Mouse (Mus musculus) adrenal gland, postnatal 14 days (tissue): ENCODE results near the gene Hmcn2. TPM values are rescaled to one million over a fixed set of nuclear protein-coding genes. Genes with fewer than 3 reads are reported as not detected.

Experiments
- DNase-seq: peaks from one replicate; pipeline ENCODE4 v3.0.0; 2021; ENCODE audit warnings: mixed read lengths
- total RNA-seq: library from RNA; stranded (reverse); gene quantifications from 2 replicates; pipeline ENCODE4 v1.2.3, GENCODE M21; 2021

Hmcn2 gene
- total RNA-seq, 1 experiment from 2014 or later: 4.3 TPM

- peak; percentile 68 for DNase-seq
Measured at GRCm38 (mm10) chr2:31418021-31418420, 103.8 kb downstream of the Hmcn2 start.

DNA sequence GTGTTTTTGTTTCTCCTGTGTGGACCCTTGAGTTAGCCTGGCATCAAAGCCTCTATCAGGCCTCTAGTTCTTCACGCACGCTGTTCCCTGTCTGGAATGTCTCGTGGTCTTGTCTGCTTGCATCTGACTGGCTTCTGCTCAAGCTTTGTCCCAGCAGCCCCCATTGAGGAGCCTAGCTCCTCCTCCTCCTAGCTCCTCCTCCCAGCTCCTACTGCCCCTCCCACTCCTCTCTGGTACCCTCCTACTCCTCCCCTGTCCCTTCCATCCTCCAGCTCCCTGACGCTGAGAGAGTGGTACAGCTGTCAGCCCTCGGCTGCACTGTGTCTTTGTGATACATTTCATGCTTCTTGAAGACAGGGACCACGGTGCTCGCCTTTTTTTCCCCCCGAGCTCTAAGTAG lies 104.4 kb downstream of the Hmcn2 start:
- peak; percentile 17 for DNase-seq

DNA sequence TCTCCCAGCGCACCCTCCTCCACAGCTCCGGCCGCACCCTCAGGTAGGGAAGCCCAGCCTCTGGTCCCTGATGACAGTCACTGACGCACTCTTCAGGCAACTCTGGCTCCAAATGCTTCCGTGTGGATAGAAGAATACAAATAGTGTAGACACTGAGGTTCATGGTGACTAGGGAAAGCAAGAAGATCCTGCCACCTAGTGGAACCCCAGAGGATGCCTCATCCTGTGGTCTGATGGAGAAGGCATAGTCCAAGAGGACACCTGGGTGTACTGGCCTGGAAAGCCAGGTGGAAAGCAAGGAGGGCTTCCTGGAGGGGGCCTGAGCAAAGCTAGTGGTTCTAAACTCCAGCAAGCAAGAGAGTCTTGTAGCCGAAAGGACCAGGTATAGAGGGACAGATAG lies 106.7 kb downstream of the Hmcn2 start:
- no peak for DNase-seq

DNA sequence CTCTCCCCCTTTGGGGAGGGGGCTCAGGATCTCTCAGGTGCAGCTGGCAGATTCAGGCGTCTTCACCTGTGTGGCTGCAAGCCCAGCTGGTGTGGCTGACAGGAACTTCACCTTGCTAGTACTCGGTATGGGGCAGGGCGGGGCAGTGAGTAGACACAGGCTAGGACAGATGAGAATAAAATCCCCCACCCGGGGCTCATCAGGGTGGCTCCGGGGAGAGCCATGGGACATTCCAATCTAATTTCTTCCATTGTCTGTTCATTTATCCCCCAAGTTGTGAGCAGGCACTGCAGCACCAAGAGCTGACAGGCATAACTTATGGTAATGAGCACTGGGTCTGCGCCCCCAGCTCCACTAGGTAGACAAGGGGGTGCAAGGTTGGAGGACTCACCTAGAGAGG lies 108.4 kb downstream of the Hmcn2 start:
- DNase-seq: no peak

GRCm38 (mm10) chr2:31431477-31431876 lies 117.3 kb downstream of the Hmcn2 start:
- no peak for DNase-seq

DNA sequence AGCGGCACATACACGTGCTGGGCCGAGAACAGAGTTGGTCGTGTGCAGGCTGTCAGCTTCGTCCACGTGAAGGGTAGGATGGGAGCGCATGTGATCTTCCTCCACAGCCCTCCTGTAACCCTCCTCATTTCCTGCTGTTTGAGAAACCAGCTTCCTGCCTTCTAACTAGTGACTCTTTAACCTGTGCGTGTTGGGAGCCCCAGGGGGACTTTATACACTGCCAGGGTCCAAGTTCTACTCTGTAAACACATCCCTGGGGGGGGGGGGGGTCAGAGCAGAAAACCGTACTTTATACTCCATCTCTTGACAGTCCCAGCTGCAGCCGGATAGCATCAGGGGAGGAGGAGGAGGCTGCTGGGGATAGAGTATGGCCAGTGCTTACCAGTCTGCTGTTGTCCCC lies 120.5 kb downstream of the Hmcn2 start:
- DNase-seq: no peak

DNA sequence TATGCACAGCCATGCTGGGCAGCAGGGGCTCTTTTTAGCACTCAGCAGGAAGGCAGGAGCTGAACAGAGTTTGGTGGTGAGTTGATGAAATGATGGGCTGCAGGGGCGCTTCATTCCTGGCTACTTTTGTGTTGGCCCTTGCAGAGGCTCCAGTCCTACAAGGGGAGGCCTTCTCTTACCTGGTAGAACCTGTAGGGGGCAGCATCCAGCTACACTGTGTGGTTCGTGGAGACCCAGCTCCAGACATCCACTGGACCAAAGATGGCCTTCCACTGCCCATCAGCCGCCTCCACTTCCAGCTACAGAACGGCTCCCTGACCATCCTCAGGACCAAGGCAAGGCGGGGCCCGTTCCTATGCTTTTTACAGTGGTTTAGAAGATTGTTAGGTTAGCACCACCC lies 121.4 kb downstream of the Hmcn2 start:
- peak; percentile 76 for DNase-seq

GRCm38 (mm10) chr2:31437480-31438245 lies 123.4 kb downstream of the Hmcn2 start:
- no peak for DNase-seq

GRCm38 (mm10) chr2:31439576-31439975 lies 125.4 kb downstream of the Hmcn2 start:
- DNase-seq: no peak

GRCm38 (mm10) chr2:31442480-31443160 lies 128.4 kb downstream of the Hmcn2 start:
- DNase-seq: peak; percentile 55

DNA sequence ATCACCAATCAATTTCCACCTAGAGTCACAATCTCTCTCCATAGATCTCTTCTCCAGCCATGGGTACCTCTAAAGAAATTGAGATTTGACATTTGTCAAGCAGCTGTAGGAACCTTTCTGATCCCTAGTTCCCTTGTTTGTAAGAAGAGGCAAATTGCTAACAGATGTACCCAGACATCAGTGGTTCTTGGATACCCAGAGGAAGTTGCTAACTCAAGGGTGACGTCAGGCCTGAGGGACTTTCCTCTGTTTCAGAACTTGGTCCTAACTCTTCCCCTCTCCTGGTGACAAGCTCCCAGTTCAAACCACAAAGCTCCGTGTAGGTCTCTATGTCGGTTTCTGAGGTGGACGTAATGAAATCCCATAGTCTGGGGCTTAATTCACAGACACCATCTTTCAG lies 131.8 kb downstream of the Hmcn2 start:
- no peak for DNase-seq

- DNase-seq: no peak
Measured at GRCm38 (mm10) chr2:31446456-31446855, 132.2 kb downstream of the Hmcn2 start.

DNA sequence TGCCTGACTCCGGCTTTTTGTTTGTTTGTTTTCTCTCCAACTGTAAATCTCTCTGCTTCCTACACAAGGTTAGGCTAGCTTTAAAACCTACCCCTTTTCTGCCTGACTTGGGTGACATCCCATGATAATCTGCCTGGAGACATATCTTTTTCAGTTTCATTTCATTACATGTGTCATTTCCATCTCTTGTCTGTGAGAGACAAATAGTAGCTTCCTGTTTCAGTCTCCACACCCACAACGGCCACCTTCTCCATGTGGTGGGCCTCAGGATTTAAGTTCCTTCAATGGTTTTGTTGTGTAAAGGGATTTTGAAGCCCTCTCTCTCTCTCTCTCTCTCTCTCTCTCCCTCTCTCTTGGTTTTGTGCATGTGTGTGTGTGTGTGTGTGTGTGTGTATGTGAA lies 133.3 kb downstream of the Hmcn2 start:
- DNase-seq: no peak

GRCm38 (mm10) chr2:31448756-31449440 lies 134.7 kb downstream of the Hmcn2 start:
- DNase-seq: peak; percentile 61

GRCm38 (mm10) chr2:31449441-31449815 lies 135.2 kb downstream of the Hmcn2 start:
- DNase-seq: peak; percentile 78

GRCm38 (mm10) chr2:31449902-31450301 lies 135.7 kb downstream of the Hmcn2 start:
- no peak for DNase-seq

GRCm38 (mm10) chr2:31450661-31451060 lies 136.4 kb downstream of the Hmcn2 start:
- no peak for DNase-seq

DNA sequence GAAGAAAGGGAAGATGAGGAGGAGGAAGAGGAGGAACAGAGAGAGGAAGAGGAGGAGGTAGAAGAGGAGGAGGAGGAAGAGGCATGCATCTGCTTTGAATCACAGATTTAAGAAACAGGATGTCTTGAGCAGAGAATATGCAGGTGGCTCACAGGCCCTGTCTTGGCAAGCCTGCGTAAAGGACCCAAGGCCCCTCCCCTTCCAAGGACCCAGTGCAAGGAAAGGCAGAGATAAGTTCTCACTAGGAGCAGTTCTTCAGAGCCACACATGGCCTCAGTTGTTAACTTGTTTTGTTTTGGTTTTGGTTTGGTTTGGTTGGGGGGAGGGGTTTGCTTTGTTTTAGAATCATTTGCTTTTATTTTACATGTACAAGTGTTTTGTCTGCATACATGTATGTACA lies 137.3 kb downstream of the Hmcn2 start:
- no peak for DNase-seq

- DNase-seq: no peak
Measured at GRCm38 (mm10) chr2:31453011-31453410, 138.8 kb downstream of the Hmcn2 start.

DNA sequence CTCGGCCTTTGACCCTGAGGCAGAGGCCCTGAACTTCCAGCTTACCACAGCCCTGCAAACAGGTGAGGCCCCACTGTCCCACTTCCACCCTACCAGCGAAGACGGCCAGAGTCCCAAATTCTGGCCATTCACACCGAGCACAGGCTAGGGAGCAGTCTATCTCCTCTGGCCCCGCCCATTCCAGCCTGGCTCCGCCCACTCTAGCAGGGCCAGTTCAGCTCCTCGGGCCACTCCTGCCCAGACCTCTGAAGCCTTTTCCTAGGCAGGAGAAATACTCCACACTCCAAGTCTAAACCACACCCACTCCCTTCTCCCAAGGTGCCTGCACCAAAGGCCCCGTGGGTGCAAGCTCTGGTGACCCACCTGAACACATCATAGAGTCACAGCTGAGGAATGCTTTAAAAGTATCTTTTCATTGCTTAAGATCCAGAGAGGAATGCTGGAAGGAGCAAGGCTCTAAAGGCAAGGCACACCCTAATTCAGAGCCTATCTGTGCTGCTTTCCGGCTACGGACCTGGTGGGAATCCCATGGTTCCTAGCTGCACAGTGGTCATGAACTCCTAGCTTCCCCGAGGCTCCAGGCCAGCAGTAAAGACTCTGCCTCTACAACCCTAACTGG lies 139.5 kb downstream of the Hmcn2 start:
- no peak for DNase-seq

GRCm38 (mm10) chr2:31454280-31454679 lies 140.1 kb downstream of the Hmcn2 start:
- peak; percentile 64 for DNase-seq

GRCm38 (mm10) chr2:31455418-31455817 lies 141.2 kb downstream of the Hmcn2 start:
- DNase-seq: no peak

DNA sequence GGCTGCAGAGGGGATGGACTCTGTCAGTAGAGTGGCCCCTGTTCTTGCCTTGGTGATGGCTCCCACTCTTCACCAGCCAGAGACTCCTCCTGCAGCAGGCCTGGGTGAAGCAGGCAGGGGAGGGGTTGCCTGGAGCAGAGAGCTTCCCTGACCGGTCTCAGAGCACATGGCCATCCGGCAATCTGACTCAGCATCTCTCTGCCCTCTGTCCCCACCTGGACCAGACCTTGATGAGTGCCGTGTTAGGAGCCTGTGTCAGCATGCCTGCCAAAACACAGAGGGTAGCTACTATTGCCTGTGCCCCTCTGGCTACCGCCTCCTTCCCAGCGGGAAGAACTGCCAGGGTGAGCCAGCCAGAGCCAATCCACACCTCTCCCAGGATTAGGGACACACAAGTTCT lies 144.2 kb downstream of the Hmcn2 start:
- DNase-seq: no peak
